Mouse (Mus musculus) myocyte (in vitro differentiated cells): ENCODE measurements around the gene Syt15.

Experiments used
- CEBPB ChIP-seq: IDR thresholded peaks from 2 replicates; pipeline ENCODE4 v1.6.1; 2011; ENCODE audit warnings: mild to moderate bottlenecking, moderate library complexity; ENCODE audit not compliant: poor library complexity, insufficient read depth, severe bottlenecking
- E2F4 ChIP-seq: IDR thresholded peaks from one replicate; pipeline ENCODE4 v1.6.1; 2011; ENCODE audit warnings: mild to moderate bottlenecking, control low read depth, moderate library complexity; ENCODE audit not compliant: insufficient read depth
- POLR2A ChIP-seq: IDR thresholded peaks from one replicate; pipeline ENCODE4 v1.6.1; 2011; ENCODE audit warnings: low read depth, mild to moderate bottlenecking, control low read depth, moderate library complexity; ENCODE audit not compliant: insufficient read length
- USF1 ChIP-seq: IDR thresholded peaks from one replicate; pipeline ENCODE4 v1.6.1; 2011; ENCODE audit warnings: low read depth, mild to moderate bottlenecking, control low read depth, moderate library complexity

DNA sequence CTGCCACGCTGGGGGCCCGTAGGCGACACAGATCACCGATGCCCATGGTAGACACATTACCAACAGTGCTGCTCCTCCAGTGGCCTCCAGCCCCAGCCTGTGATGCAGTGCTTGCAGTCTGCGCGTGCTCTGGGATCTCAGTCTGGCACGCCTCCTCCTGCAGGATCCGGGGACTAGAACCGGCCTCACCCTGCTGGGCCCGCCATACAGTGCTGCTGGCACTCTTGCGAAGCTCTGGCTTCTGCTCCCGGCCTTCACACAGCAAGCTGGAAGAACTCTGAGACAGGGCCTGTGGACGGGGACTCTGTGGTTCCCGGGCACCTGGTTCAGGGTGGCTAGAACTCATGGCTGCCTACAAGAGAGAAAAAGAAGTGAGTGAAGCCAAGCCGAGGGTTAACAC lies 23.9 kb upstream of the Syt15 start:
- TF ChIP-seq USF1: no peak
- no peak for TF ChIP-seq POLR2A
- no peak for TF ChIP-seq CEBPB
- no peak for TF ChIP-seq E2F4
